28 mouse cellular contexts compared by ENCODE assay signal in the genomic region with DNA sequence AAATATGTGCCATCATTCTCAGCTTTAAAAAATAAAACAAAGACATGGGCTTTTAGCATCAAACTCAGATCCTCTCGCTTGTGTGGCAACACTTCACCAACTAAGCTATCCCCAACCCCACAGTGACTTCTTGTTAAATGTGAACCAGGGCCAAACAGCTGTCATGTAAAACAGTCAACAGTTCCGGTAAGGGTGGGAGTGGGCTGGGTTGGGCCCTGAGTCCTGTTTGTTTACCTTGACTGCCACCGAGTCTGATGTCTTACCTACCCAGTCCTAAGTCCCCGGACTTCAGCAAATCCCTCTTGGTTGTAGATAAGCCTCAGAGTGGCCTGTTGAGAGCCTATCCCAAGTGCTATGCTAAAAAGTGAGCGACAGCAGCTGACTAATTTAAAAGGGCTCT. TPM values are rescaled to one million over a fixed set of nuclear protein-coding genes. Genes with fewer than 3 reads are reported as not detected.
DNase-seq lines count a peak whose midpoint lies in the region; ATAC-seq and TF ChIP-seq lines count a peak whose summit lies in the region.
"Had no signal": no experiment of that assay in that cellular context is flagged by ENCODE, and none has a peak within 500 bp of the region (broad histone marks: within the 10 kb centered on the region; RNA-seq: fewer than 3 reads in every experiment).

No protein-coding gene starts in this region.

- peaks cover 9% of the 10 kb centered on the region for H3K4me1 ChIP-seq in liver, embryonic 16.5 days (ENCODE audit: control insufficient read depth, low read depth, low read length)
- H3K4me1 ChIP-seq in ES-Bruce4 (ENCODE audit: control insufficient read depth, insufficient read depth, low read length) = no peaks in the 10 kb centered on the region
- H3K4me1 ChIP-seq: embryonic facial prominence, embryonic 12.5 days; embryonic facial prominence, embryonic 15.5 days; hindbrain, embryonic 10.5 days; hindbrain, embryonic 13.5 days had no signal

- TF ChIP-seq CTCF in ES-Bruce4 (IDR thresholded peaks at IDR 0.05; ENCODE audit: low read depth, low read length) = no peak

- H3K27me3 ChIP-seq in liver, embryonic 16.5 days (ENCODE audit: control insufficient read depth, insufficient read depth, low read depth, low read length) = no peaks in the 10 kb centered on the region
- no peaks in the 10 kb centered on the region for H3K27me3 ChIP-seq in ES-Bruce4 (ENCODE audit: control insufficient read depth, insufficient read depth, low read length, poor library complexity, severe bottlenecking)
- H3K27me3 ChIP-seq: embryonic facial prominence, embryonic 12.5 days; embryonic facial prominence, embryonic 15.5 days; hindbrain, embryonic 13.5 days had no signal

- no peak for TF ChIP-seq POLR2A in ES-Bruce4 (IDR thresholded peaks at IDR 0.05; ENCODE audit: insufficient read depth, low read length)

- no peak overlapping the region for H3K4me3 ChIP-seq in liver, embryonic 16.5 days (ENCODE audit: low read depth, low read length)
- H3K4me3 ChIP-seq in ES-Bruce4 (ENCODE audit: low read depth, low read length) = no peak overlapping the region
- H3K4me3 ChIP-seq: embryonic facial prominence, embryonic 12.5 days; embryonic facial prominence, embryonic 15.5 days; gastrocnemius, adult 2 months; hindbrain, embryonic 10.5 days; hindbrain, embryonic 13.5 days had no signal

- no peak for TF ChIP-seq EP300 in ES-Bruce4 (IDR thresholded peaks at IDR 0.05; ENCODE audit: insufficient read depth, low read depth, low read length)

- H3K27ac ChIP-seq in liver, embryonic 16.5 days (ENCODE audit: low read length) = 0 out of 2 replicates have a peak overlapping the region, but pooled peaks have one; percentile 50
- peak overlapping the region; percentile 9 for H3K27ac ChIP-seq in ES-Bruce4 (ENCODE audit: insufficient read depth, low read length)
- H3K27ac ChIP-seq: embryonic facial prominence, embryonic 12.5 days; embryonic facial prominence, embryonic 15.5 days; gastrocnemius, adult 2 months; hindbrain, embryonic 10.5 days; hindbrain, embryonic 13.5 days; hindbrain, postnatal 0 days had no signal

- WGBS in liver, embryonic 16.5 days (ENCODE audit: insufficient replicate concordance) = 76% methylated on average over 5 of the region's 5 CpGs

- ATAC-seq in liver, embryonic 16.5 days (ENCODE audit: low read depth) = no peak
- ATAC-seq: CD4-positive, CD25-positive, alpha-beta regulatory T cell, adult 4 months; forebrain, embryonic 14.5 days; forebrain, postnatal 0 days; hindbrain, postnatal 0 days; inflammation-experienced regulatory T-cells, adult 6 months had no signal

- H3K9ac ChIP-seq in liver, embryonic 16.5 days (ENCODE audit: low read depth, low read length) = no peak overlapping the region
- no peak overlapping the region for H3K9ac ChIP-seq in ES-Bruce4 (ENCODE audit: low read depth, poor library complexity, severe bottlenecking)
- H3K9ac ChIP-seq: embryonic facial prominence, embryonic 12.5 days; embryonic facial prominence, embryonic 15.5 days; forebrain, postnatal 0 days; hindbrain, embryonic 13.5 days had no signal

- no peaks in the 10 kb centered on the region for H3K9me3 ChIP-seq in liver, embryonic 16.5 days (replicated peaks; ENCODE audit: control insufficient read depth, low read length)
- H3K9me3 ChIP-seq in ES-Bruce4 (replicated peaks; ENCODE audit: control insufficient read depth, insufficient read depth, low read length, poor library complexity, severe bottlenecking) = no peaks in the 10 kb centered on the region
- H3K9me3 ChIP-seq: embryonic facial prominence, embryonic 12.5 days; embryonic facial prominence, embryonic 15.5 days; hindbrain, embryonic 10.5 days; hindbrain, embryonic 13.5 days had no signal

- H3K36me3 ChIP-seq in liver, embryonic 16.5 days (ENCODE audit: control insufficient read depth, insufficient read depth) = peaks cover 36% of the 10 kb centered on the region
- peaks cover 19% of the 10 kb centered on the region for H3K36me3 ChIP-seq in ES-Bruce4 (ENCODE audit: control insufficient read depth, insufficient read depth, low read length, poor library complexity, severe bottlenecking)

- no peak overlapping the region for H3K4me2 ChIP-seq in liver, embryonic 16.5 days (ENCODE audit: low read depth, low read length)
- H3K4me2 ChIP-seq: embryonic facial prominence, embryonic 12.5 days; embryonic facial prominence, embryonic 15.5 days; heart, embryonic 11.5 days; hindbrain, embryonic 13.5 days had no signal

- DNase-seq in liver = no peak
- DNase-seq in R1 (ENCODE audit: low read depth, low spot score) = peak; percentile 53
- DNase-seq in layer of hippocampus, adult 9-10 months (ENCODE audit: low spot score) = no peak
- DNase-seq in ovary, postnatal 10 days (ENCODE audit: low spot score) = no peak
- DNase-seq: adrenal gland, postnatal 10 days; adrenal gland, postnatal 36 days; cerebellum, adult 18-20 months; cerebellum, adult 9-10 months; cerebellum, postnatal 14 days; forebrain, postnatal 0 days; gastrocnemius, adult 2 months; gastrocnemius, postnatal 14 days; heart, adult 11 months; heart, postnatal 36 days had no signal

RNA-seq across cellular contexts. Expression of a gene that starts 13.8 kb away (rescaled TPM):
- 0.90 and 2.9 TPM in 2 replicates for polyA plus RNA-seq in liver, embryonic 16.5 days (2015; fragmentation: Nextera tagmentation; extraction: Ambion mirVana)
- not detected in 2 replicates for polyA plus RNA-seq in ES-Bruce4 (2011; ENCODE audit: insufficient read depth, insufficient read length, low read depth, missing spikeins)
- polyA plus RNA-seq: C2C12; CD4-positive, CD25-positive, alpha-beta regulatory T cell, adult 4 months; embryonic facial prominence, embryonic 12.5 days; embryonic facial prominence, embryonic 15.5 days; forebrain, embryonic 11.5 days; forebrain, embryonic 14.5 days; forebrain, postnatal 0 days; frontal cortex, adult 2 months; hindbrain, embryonic 10.5 days; hindbrain, embryonic 13.5 days; hindbrain, postnatal 0 days; inflammation-experienced regulatory T-cells, adult 6 months had no signal

RNA-seq across cellular contexts. Expression of a gene that starts 14.4 kb away (rescaled TPM):
- 99.7 and 103 TPM in 2 replicates for polyA plus RNA-seq in liver, embryonic 16.5 days (2015; fragmentation: Nextera tagmentation; extraction: Ambion mirVana)
- 102 and 106 TPM in 2 replicates for polyA plus RNA-seq in ES-Bruce4 (2011; ENCODE audit: insufficient read depth, insufficient read length, low read depth, missing spikeins)

RNA-seq across cellular contexts. Expression of a gene that starts 14.5 kb away (rescaled TPM):
- 41.8 and 44.6 TPM in 2 replicates for polyA plus RNA-seq in liver, embryonic 16.5 days (2015; fragmentation: Nextera tagmentation; extraction: Ambion mirVana)
- 117 and 120 TPM in 2 replicates for polyA plus RNA-seq in ES-Bruce4 (2011; ENCODE audit: insufficient read depth, insufficient read length, low read depth, missing spikeins)

RNA-seq across cellular contexts. Expression of a gene that starts 37.0 kb away (rescaled TPM):
- polyA plus RNA-seq in liver, embryonic 16.5 days (2015; fragmentation: Nextera tagmentation; extraction: Ambion mirVana) = 30.5 and 31.5 TPM in 2 replicates
- 97.6 and 104 TPM in 2 replicates for polyA plus RNA-seq in ES-Bruce4 (2011; ENCODE audit: insufficient read depth, insufficient read length, low read depth, missing spikeins)
